Mouse (Mus musculus) thymus, adult 2 months (tissue): Measurements from ENCODE around the gene Grin3b.

ENCODE experiments used
- CTCF ChIP-seq: fragments of 200-500 bp; IDR thresholded peaks from 2 replicates; pipeline ENCODE4 v1.5.1; 2012; ENCODE audit warnings: mild to moderate bottlenecking, control low read depth, low read length, moderate library complexity, borderline replicate concordance; ENCODE audit not compliant: control insufficient read depth, poor library complexity, insufficient read depth; ENCODE audit errors: extremely low read depth
- POLR2A ChIP-seq: fragments of 200-500 bp; IDR thresholded peaks from 2 replicates; pipeline ENCODE4 v1.6.1; 2012; ENCODE audit warnings: mild to moderate bottlenecking, low read length, control low read depth, moderate library complexity; ENCODE audit not compliant: control insufficient read depth, poor library complexity, insufficient read depth; ENCODE audit errors: extremely low read depth

GRCm38 (mm10) chr10:80001945-80002344, 31.4 kb downstream of the Grin3b start:
- TF ChIP-seq POLR2A (no peak), CTCF (no peak)
